8 mouse cellular contexts compared by ENCODE assay signal in the genomic region with DNA sequence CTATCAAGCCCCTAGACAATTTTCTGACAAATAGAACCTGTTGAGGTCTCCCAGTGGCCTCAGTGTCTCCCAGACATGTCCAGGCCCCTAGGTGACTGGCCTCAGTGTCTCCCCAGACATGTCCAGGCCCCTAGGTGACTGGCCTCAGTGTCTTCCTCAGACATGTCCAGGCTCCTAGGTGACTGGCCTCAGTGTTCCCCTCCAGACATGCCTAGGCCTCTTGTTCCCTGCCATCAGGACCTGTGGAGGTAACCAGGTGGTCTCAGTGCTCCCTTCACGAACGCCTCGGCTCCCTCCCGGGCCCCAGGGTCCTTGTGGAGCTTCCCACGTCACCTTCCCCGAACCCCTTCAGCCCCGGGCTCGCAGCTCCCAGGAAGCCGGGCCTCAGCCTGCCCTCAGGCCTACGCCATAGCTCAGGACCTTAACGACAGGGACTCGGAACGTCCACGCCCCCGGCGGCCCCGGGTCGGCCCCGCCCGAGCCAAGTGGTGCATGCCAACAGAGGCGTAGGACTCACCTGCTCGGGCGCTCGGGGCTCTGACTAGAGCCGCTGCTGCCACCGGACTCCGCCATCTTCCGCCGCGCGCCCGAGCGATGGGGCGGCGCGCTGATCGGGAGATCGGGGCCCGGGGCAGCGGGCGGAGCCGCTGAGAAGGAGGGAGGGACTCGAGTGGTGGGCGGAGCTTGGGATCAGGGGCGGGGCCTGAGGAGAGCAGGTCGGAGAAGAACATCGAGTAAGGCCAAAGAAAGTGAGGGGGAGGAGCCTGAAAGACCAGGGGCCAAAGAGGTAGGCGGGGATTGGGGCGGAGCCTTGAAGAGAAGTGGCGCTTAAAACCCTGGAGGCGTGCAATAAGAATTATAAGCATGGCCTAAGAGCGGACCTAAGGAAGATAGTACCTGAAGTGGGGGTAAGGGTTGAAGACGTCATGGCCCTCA. TPM values are rescaled to one million over a fixed set of nuclear protein-coding genes. Genes with fewer than 3 reads are reported as not detected.
A peak's percentile ranks its signal among the peaks of the same experiment; 100 is the strongest.
DNase-seq lines count a peak whose midpoint lies in the region; ATAC-seq lines count a peak whose summit lies in the region.

TSS of gene Klhl26 (minus strand) at position 636 of the 936 bp plus-strand sequence.

- no peaks in the 10 kb centered on the region for H3K9me3 ChIP-seq in hindbrain, embryonic 11.5 days (ENCODE audit: control insufficient read depth, low read length)

- peak within 1 kb of the TSS; percentile 83 for H3K9ac ChIP-seq in hindbrain, embryonic 11.5 days (ENCODE audit: low read depth, low read length)

- peak within 1 kb of the TSS; percentile 79 for H3K4me3 ChIP-seq in hindbrain, embryonic 11.5 days (ENCODE audit: low read depth, low read length)

- H3K27ac ChIP-seq in hindbrain, embryonic 11.5 days (ENCODE audit: low read depth, low read length): no peak within 1 kb of the TSS

- peak; percentile 86 for ATAC-seq in hindbrain, embryonic 11.5 days (ENCODE audit: low FRiP score)

- H3K4me1 ChIP-seq in hindbrain, embryonic 11.5 days (replicated peaks; ENCODE audit: control insufficient read depth, insufficient read depth, low read length): 0 out of 2 replicates have a peak, but pooled peaks cover 3% of the 10 kb centered on the region

- H3K36me3 ChIP-seq in hindbrain, embryonic 11.5 days (ENCODE audit: control insufficient read depth, insufficient read depth, low read length): no peaks in the 10 kb centered on the region

- peak within 1 kb of the TSS; percentile 88 for H3K4me2 ChIP-seq in hindbrain, embryonic 11.5 days (replicated peaks; ENCODE audit: low read depth, low read length)

- under 1% methylated on average over 53 of the region's 53 CpGs for WGBS in hindbrain, embryonic 11.5 days

- no peaks in the 10 kb centered on the region; the same call in 1 of the 2 replicates for H3K27me3 ChIP-seq in hindbrain, embryonic 11.5 days (ENCODE audit: control insufficient read depth, insufficient read depth, low read length)

- peak; percentile 99 for DNase-seq in Muller cell, postnatal 12 days (ENCODE audit: inconsistent ontology term)
- DNase-seq in cerebellum, adult 9-11 months: peak; percentile 97
- DNase-seq in frontal cortex, adult 2 months (ENCODE audit: extremely low spot score in 1 of 2, low spot score in 1 of 2): peak; percentile 80 to 90
- DNase-seq in hindbrain, embryonic 11.5 days (ENCODE audit: low spot score): peak; percentile 95
- DNase-seq in layer of hippocampus, postnatal 10 days (ENCODE audit: low spot score in 2 of 2): peak; percentile 91 to 94
- peak; percentile 98 for DNase-seq in lung, postnatal 10 days
- peak; percentile 97 for DNase-seq in ovary, postnatal 36 days (ENCODE audit: low spot score)
- peak; percentile 95 for DNase-seq in thymus, postnatal 25 days

RNA-seq across cellular contexts. Expression of gene Klhl26, which starts in this region (rescaled TPM):
- 59.4 and 59.6 TPM in 2 replicates for polyA plus RNA-seq in frontal cortex, adult 2 months (2012; rRNA removed)
- 11.1 and 12.8 TPM in 2 replicates for polyA plus RNA-seq in hindbrain, embryonic 11.5 days (2014; fragmentation: Nextera tagmentation; extraction: Ambion mirVana)
- total RNA-seq in layer of hippocampus, postnatal 10 days (2021): 10 to 100 TPM; 35.6 to 38.4 TPM
